Mouse (Mus musculus) megakaryocyte, embryonic 14.5 days (primary cell): ENCODE measurements around the gene Ipmk. TPM values are rescaled to one million over a fixed set of nuclear protein-coding genes. Genes with fewer than 3 reads are reported as not detected.

ENCODE experiments used
- H3K27me3 ChIP-seq: replicated peaks from 2 replicates; pipeline ENCODE3; 2012; ENCODE audit warnings: inconsistent platforms
- H3K36me3 ChIP-seq: replicated peaks from 2 replicates; pipeline ENCODE3; 2012; ENCODE audit warnings: low read length, inconsistent platforms, mixed read lengths
- H3K4me1 ChIP-seq: 2 replicates; pipeline ENCODE4 v1.6.1; 2012; ENCODE audit warnings: inconsistent platforms
- H3K4me3 ChIP-seq: replicated peaks from 2 replicates; pipeline ENCODE3; 2012; ENCODE audit warnings: moderate library complexity, mild to moderate bottlenecking, inconsistent platforms
- H3K9me3 ChIP-seq: 2 replicates; pipeline ENCODE4 v1.6.1; 2012; ENCODE audit warnings: inconsistent platforms
- FLI1 ChIP-seq: IDR thresholded peaks from 2 replicates; pipeline ENCODE4 v1.6.1; 2012; ENCODE audit warnings: low read length, inconsistent platforms, mixed read lengths
- GATA1 ChIP-seq: IDR thresholded peaks from 3 replicates; pipeline ENCODE4 v1.6.1; 2012; ENCODE audit warnings: mixed read lengths, low read length, inconsistent platforms, borderline replicate concordance
- polyA plus RNA-seq: library from polyadenylated mRNA; stranded (reverse); fragments of >175 nt; gene quantifications from 2 replicates; pipeline ENCODE4 v1.2.3, GENCODE M21; 2012; ENCODE audit warnings: low replicate concordance; ENCODE audit not compliant: insufficient read depth

The Ipmk gene
- 5.1 and 14.8 TPM in 2 replicates for polyA plus RNA-seq

DNA sequence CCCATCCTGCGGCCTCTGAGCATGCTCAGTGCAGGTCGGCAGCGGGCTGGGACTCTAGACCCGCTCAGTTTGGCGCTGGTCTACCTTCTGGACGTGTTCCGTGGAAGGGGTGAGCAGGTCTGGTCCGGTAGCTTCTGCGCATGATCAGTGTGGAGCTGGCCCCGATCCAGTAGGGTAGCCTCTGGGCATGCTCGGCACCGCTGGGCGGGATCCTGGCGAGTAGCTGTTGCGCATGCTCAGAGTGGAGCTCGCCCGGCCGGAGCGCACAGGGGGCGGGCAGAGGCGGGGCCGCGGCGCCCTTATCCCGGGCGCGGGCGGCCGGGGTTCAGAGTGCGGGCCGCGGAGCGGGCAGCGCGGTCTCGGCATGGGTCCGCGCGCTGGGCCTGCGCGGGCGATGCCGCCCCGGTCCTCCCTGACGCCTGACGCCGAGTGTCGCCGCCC lies at the start of gene Ipmk:
Gene Ipmk (plus strand): TSS at position 255 of the 441 bp plus-strand sequence.
- TF ChIP-seq GATA1, result no peak
- no peak for TF ChIP-seq FLI1
- Histone ChIP-seq H3K27me3 (no peaks in the 10 kb centered on the region), H3K9me3 (no peaks in the 10 kb centered on the region), H3K36me3 (peaks cover 25% of the 10 kb centered on the region), H3K4me1 (peaks cover 65% of the 10 kb centered on the region), H3K4me3 (peak within 1 kb of the TSS; percentile 100)

DNA sequence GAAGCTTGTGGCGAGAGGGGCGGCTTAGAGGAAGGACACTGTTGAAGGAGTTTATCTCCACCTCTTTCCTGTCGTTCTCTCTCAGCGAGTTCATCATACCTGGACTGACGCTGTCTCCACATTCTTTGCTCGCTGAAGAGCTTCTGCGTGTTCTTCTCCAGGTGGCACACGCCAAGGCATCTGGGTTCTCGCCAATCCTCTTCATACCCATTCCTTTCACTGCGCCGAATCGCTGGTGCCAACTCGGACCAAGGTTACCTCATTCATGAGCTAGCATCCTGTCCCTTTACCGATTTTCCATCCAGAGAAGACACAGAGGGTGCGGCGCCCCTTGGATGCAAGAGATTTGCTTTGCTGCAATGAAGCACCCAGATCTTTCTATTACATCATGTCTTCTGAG lies 47.4 kb upstream of the Ipmk start:
- TF ChIP-seq GATA1 (no peak), FLI1 (no peak)
- no peak overlapping the region for H3K4me3 ChIP-seq
- no peaks in the 10 kb centered on the region for H3K9me3 ChIP-seq
- H3K36me3 ChIP-seq, result no peaks in the 10 kb centered on the region
- H3K4me1 ChIP-seq, result peaks cover 15% of the 10 kb centered on the region
- H3K27me3 ChIP-seq, result peaks cover 10% of the 10 kb centered on the region

DNA sequence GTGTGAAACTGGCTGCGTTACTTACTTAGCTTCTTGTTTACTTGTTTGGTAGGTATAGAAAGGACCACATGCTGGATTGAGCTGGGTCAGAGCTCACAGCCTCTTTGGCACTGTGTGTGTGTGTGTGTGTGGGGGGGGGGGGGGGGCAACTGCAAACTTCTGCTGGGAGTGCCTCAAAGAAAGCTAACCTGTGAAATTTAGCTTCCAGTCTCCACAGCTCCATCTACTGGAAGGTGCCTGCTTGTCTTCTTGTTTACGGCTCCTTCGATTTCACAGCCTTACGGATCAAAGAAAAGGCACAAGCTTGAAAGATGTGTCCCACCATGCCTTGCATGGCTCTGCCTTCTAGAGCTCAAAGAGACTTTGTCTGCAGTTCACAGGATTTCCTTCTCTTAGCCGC lies 45.1 kb upstream of the Ipmk start:
- no peak for TF ChIP-seq GATA1
- no peak for TF ChIP-seq FLI1
- Histone ChIP-seq H3K27me3 (peaks cover 10% of the 10 kb centered on the region), H3K36me3 (no peaks in the 10 kb centered on the region), H3K4me1 (peaks cover 19% of the 10 kb centered on the region), H3K4me3 (peak overlapping the region; percentile 8), H3K9me3 (no peaks in the 10 kb centered on the region)

DNA sequence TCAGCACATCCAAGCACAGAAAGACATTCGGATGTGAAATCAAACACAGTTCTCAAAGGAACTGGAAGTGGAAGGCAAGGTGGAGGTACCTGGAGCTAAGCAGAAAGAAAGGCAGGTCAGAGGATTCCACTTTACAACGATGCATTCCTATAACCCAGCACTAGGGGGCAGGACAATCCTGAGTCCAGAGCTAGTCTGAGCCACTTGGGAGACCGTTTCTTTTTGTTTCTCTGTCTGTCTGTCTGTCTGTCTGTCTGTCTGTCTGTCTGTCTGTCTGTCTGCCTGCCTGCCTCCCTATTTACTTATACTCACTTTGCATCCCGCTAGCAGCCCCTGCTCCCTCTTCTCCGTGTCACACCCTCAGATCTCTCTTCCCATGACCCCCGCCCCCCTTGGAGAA lies 41.4 kb upstream of the Ipmk start:
- Histone ChIP-seq H3K27me3 (peaks cover under 1% of the 10 kb centered on the region), H3K36me3 (no peaks in the 10 kb centered on the region), H3K4me1 (peaks cover 13% of the 10 kb centered on the region), H3K4me3 (peak overlapping the region; percentile 90), H3K9me3 (no peaks in the 10 kb centered on the region)
- no peak for TF ChIP-seq GATA1
- no peak for TF ChIP-seq FLI1

DNA sequence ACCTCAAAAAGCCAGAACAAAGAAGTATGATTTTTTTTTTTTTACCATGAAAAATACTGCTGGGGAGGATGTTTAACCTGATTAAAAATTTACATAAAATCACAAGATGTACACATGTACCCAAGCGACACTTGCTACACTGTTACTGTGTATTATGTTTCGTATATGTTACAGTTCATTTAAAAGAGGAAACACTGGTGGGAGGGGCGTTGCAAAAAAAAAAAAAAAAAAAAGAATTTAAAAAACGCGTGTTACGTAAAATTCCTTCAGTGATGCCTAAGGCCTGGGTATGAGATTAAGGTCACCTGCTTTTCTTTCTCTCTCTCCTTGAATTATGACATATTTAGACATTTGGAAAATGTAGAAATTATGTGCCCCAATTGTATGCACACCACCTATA lies 40.8 kb upstream of the Ipmk start:
- peaks cover 13% of the 10 kb centered on the region for H3K4me1 ChIP-seq
- no peak for TF ChIP-seq GATA1
- no peaks in the 10 kb centered on the region for H3K36me3 ChIP-seq
- peak overlapping the region; percentile 90 for H3K4me3 ChIP-seq
- H3K9me3 ChIP-seq, result no peaks in the 10 kb centered on the region
- no peaks in the 10 kb centered on the region for H3K27me3 ChIP-seq

DNA sequence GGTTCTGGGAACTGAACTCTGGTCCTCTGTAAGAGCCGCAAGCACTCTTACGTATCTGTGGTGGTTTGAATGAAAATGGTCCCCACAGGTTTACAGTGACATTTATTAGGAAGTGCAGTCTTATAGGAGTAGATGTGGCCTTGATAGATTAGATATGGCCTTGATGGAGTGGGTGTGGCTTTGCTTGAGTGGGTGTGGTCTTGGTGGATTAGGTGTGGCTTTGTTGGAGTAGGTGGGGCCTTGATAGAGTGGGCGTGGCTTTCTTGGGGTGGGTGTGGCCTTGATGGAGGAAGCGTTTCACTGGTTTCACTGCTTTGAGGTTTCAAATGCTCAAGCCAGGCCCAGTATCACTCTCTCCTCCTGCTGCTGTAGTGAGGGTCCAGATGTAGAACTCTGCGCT lies 39.4 kb upstream of the Ipmk start:
- TF ChIP-seq FLI1 (no peak), GATA1 (no peak)
- Histone ChIP-seq H3K4me3 (no peak overlapping the region), H3K27me3 (no peaks in the 10 kb centered on the region), H3K9me3 (no peaks in the 10 kb centered on the region), H3K36me3 (no peaks in the 10 kb centered on the region), H3K4me1 (peaks cover 8% of the 10 kb centered on the region)

DNA sequence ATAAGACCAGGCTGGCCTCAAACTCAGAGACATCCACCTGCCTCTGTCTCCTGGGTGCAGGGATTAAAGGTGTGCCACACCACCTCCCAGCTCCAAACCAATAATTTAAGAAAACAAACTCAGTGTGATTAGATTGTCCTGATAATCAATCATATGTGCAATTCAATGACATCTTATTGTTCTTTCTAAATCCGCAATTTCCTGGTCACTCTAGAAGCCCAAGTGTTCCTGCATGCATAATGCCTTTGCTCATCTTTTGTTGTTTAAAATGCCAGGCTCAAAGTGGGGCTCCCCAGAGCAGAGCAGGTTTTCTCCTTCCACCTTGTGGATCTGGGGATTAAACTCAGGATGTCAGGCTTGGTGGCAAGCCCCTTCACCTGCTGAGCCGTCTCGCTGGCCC lies 37.3 kb upstream of the Ipmk start:
- no peaks in the 10 kb centered on the region for H3K36me3 ChIP-seq
- peaks cover 5% of the 10 kb centered on the region for H3K4me1 ChIP-seq
- no peaks in the 10 kb centered on the region for H3K9me3 ChIP-seq
- H3K27me3 ChIP-seq, result no peaks in the 10 kb centered on the region
- TF ChIP-seq GATA1 (no peak), FLI1 (no peak)
- no peak overlapping the region for H3K4me3 ChIP-seq

DNA sequence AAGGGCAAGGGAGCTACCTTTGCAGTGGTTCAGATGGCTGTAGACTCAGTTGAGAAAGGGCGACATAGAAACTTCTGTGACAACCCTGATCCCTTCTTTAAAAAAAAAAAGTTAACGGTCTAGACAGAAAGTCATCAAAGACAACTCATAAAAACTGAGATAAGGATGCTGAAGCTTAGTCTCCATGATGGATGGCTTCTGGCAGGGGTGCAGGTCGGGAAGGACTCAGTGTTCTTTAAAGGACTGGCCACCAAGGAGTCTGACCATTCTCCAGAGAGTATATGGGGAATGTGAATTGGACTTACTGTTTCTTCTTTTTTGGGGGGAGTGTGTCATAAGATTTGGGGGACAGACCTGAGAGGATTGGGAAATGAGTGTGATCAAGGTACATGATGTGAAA lies 33.0 kb upstream of the Ipmk start:
- Histone ChIP-seq H3K9me3 (no peaks in the 10 kb centered on the region), H3K36me3 (no peaks in the 10 kb centered on the region), H3K4me1 (no peaks in the 10 kb centered on the region), H3K4me3 (no peak overlapping the region), H3K27me3 (peaks cover 2% of the 10 kb centered on the region)
- TF ChIP-seq GATA1 (no peak), FLI1 (no peak)

DNA sequence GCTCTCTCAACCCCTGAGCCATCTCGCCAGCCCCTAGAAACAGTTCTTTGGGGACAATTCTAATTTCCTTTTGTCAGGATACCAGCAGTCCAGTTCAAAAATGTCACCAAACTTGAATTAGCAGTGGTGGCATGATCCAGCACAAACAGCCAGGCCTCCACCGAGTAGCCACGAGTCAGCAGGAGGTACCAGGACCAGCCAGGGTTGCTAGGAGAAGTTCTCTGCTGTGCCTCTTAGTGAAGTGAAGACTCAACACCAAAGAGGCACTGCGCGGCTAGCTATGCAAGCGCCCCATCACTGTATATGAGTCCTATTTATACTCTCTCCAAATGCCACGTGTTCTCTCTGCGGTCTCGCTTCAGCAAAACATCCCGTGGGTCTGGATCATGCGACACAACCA lies 31.5 kb upstream of the Ipmk start:
- Histone ChIP-seq H3K4me1 (peaks cover 1% of the 10 kb centered on the region; the same call in 1 of the 2 replicates), H3K27me3 (peaks cover 2% of the 10 kb centered on the region), H3K36me3 (no peaks in the 10 kb centered on the region), H3K4me3 (no peak overlapping the region), H3K9me3 (no peaks in the 10 kb centered on the region)
- TF ChIP-seq GATA1, result no peak
- no peak for TF ChIP-seq FLI1

DNA sequence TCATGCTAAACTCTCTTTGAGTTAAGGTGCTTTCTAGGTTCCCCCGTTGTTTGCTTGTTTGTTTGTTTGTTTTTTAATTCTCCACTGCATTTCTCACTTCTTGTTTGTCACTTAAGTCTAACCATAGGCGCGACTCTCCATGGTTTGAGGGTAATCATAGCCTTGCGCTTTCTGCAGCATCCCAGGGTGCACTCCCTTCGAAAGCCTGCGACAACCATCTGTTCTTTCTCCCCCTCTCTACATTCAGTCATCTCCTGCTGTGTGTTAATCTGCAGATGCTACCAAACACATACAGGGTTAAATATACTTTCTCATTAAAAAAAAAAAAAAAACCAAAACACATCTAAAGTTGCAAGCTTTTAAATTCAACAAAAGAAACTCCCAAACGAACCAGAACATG lies 31.1 kb upstream of the Ipmk start:
- H3K4me1 ChIP-seq, result peaks cover 6% of the 10 kb centered on the region; the same call in 1 of the 2 replicates
- TF ChIP-seq GATA1, result no peak
- TF ChIP-seq FLI1, result no peak
- no peaks in the 10 kb centered on the region for H3K36me3 ChIP-seq
- H3K9me3 ChIP-seq, result no peaks in the 10 kb centered on the region
- H3K27me3 ChIP-seq, result peaks cover 2% of the 10 kb centered on the region
- no peak overlapping the region for H3K4me3 ChIP-seq

DNA sequence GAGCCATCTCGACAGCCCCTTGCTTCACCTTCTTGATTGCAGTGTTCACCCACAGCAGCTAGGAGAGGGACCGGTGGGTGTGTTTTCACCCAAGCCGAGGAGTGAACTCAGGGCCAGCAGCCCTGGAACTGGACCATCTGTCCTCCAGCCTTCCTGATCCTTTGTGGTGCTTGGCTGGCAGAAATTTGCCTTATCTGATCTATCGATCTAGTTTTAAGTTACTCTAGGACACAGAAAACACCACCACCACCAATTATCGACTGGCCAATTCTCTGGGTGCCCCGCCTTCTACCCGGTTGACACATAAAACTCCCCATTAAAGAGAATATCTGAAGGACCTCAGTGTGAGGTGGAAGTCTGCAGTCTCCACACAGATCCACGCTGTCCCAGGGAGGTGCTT lies 23.9 kb upstream of the Ipmk start:
- Histone ChIP-seq H3K27me3 (peaks cover 4% of the 10 kb centered on the region), H3K4me1 (peaks cover 10% of the 10 kb centered on the region; the same call in 1 of the 2 replicates), H3K4me3 (no peak overlapping the region), H3K36me3 (peaks cover 7% of the 10 kb centered on the region), H3K9me3 (no peaks in the 10 kb centered on the region)
- no peak for TF ChIP-seq FLI1
- TF ChIP-seq GATA1, result no peak
